Mouse (Mus musculus): ENCODE results near the gene E130309D02Rik.

Gene E130309D02Rik

GRCm38 (mm10) chr5:143314730-143315513 lies at the start of gene E130309D02Rik:
Gene E130309D02Rik (minus strand): TSS chr5:143315360.
- in situ Hi-C loops (cut with MboI, MseI): loop anchor here (5.0 kb wide), 1 partner anchor 87 kb away; the partner anchor contains the start of gene Kdelr2

GRCm38 (mm10) chr5:143363678-143364615 lies 48.8 kb upstream of the E130309D02Rik start:
- in situ Hi-C loops (cut with MboI, MseI): no loop called here

GRCm38 (mm10) chr5:143361428-143361827 lies 46.3 kb upstream of the E130309D02Rik start:
- in situ Hi-C loops (cut with MboI, MseI): no loop called here

- in situ Hi-C loops (cut with MboI, MseI): loop anchor here (10.0 kb wide), 1 partner anchor 515 kb away; no protein-coding TSS in a partner anchor
Measured at GRCm38 (mm10) chr5:143360000-143360399, 44.8 kb upstream of the E130309D02Rik start.

- in situ Hi-C loops (cut with MboI, MseI): loop anchor here (10.0 kb wide), 1 partner anchor 516 kb away; no protein-coding TSS in a partner anchor
Measured at GRCm38 (mm10) chr5:143359263-143359662, 44.1 kb upstream of the E130309D02Rik start.

GRCm38 (mm10) chr5:143357564-143357963 lies 42.4 kb upstream of the E130309D02Rik start:
- in situ Hi-C loops (cut with MboI, MseI): loop anchor here (10.0 kb wide), 1 partner anchor 517 kb away; no protein-coding TSS in a partner anchor

- in situ Hi-C loops (cut with MboI, MseI): loop anchor here (10.0 kb wide), 1 partner anchor 518 kb away; no protein-coding TSS in a partner anchor
Measured at GRCm38 (mm10) chr5:143356686-143357388, 41.7 kb upstream of the E130309D02Rik start, which contains the start of gene Grid2ip. Gene Grid2ip (plus strand): TSS chr5:143357338.

- in situ Hi-C loops (cut with MboI, MseI): loop anchor here (10.0 kb wide), 1 partner anchor 519 kb away; no protein-coding TSS in a partner anchor
Measured at GRCm38 (mm10) chr5:143356017-143356416, 40.9 kb upstream of the E130309D02Rik start.

GRCm38 (mm10) chr5:143346367-143346766 lies 31.2 kb upstream of the E130309D02Rik start:
- in situ Hi-C loops (cut with MboI, MseI): no loop called here

- in situ Hi-C loops (cut with MboI, MseI): no loop called here
Measured at GRCm38 (mm10) chr5:143339603-143340002, 24.4 kb upstream of the E130309D02Rik start.

GRCm38 (mm10) chr5:143336559-143336958 lies 21.4 kb upstream of the E130309D02Rik start:
- in situ Hi-C loops (cut with MboI, MseI): no loop called here

- in situ Hi-C loops (cut with MboI, MseI): no loop called here
Measured at GRCm38 (mm10) chr5:143335089-143335460, 19.9 kb upstream of the E130309D02Rik start.

- in situ Hi-C loops (cut with MboI, MseI): no loop called here
Measured at GRCm38 (mm10) chr5:143334418-143335088, 19.4 kb upstream of the E130309D02Rik start.

GRCm38 (mm10) chr5:143333872-143334271 lies 18.7 kb upstream of the E130309D02Rik start:
- in situ Hi-C loops (cut with MboI, MseI): no loop called here

- in situ Hi-C loops (cut with MboI, MseI): no loop called here
Measured at GRCm38 (mm10) chr5:143328690-143329495, 13.7 kb upstream of the E130309D02Rik start, which contains the start of gene Zdhhc4. Gene Zdhhc4 (minus strand): TSS chr5:143329256.

- in situ Hi-C loops (cut with MboI, MseI): loop anchor here (5.0 kb wide), 1 partner anchor 85 kb away; the partner anchor contains the start of gene Kdelr2
Measured at GRCm38 (mm10) chr5:143317288-143317610, 2.1 kb upstream of the E130309D02Rik start.

GRCm38 (mm10) chr5:143316605-143317287 lies 1.6 kb upstream of the E130309D02Rik start:
- in situ Hi-C loops (cut with MboI, MseI): loop anchor here (5.0 kb wide), 1 partner anchor 86 kb away; the partner anchor contains the start of gene Kdelr2

- in situ Hi-C loops (cut with MboI, MseI): loop anchor here (5.0 kb wide), 1 partner anchor 87 kb away; the partner anchor contains the start of gene Kdelr2
Measured at GRCm38 (mm10) chr5:143315514-143315888, 341 bp upstream of the E130309D02Rik start.

GRCm38 (mm10) chr5:143314183-143314729 lies 904 bp downstream of the E130309D02Rik start:
- in situ Hi-C loops (cut with MboI, MseI): no loop called here
